Mouse (Mus musculus) erythroid progenitor cell, adult 5-6 weeks (primary cell): ENCODE measurements around the gene Eml4. TPM values are rescaled to one million over a fixed set of nuclear protein-coding genes. Genes with fewer than 3 reads are reported as not detected.

Experiments used
- ATAC-seq: replicated peaks from 2 replicates; pipeline ENCODE4 v1.8.0; 2016; ENCODE audit warnings: moderate number of reproducible peaks, mild to moderate bottlenecking, moderate TSS enrichment, inconsistent platforms; ENCODE audit not compliant: poor library complexity, low FRiP score, severe bottlenecking
- total RNA-seq, 2 experiments: library from RNA; stranded (forward) in 1 of 2; stranded (reverse) in 1 of 2; fragments of 150-400 nt in 1 of 2; fragments of 186-747, 209-891 nt in 1 of 2; gene quantifications; 2 replicates each; pipeline versions ENCODE4 v1.2.3 to v1.2.4; 2015 to 2017; ENCODE audit warnings: low replicate concordance in 2 of 2

Eml4 gene
- total RNA-seq, 2 experiments from 2014 or later = 4.4 to 7.5 TPM

- ATAC-seq = no peak
Measured at GRCm38 (mm10) chr17:83376801-83377200, 26.1 kb downstream of the Eml4 start.

- ATAC-seq = no peak
Measured at GRCm38 (mm10) chr17:83377755-83378443, 27.2 kb downstream of the Eml4 start.

- ATAC-seq = no peak
Measured at GRCm38 (mm10) chr17:83378444-83378762, 27.7 kb downstream of the Eml4 start.

GRCm38 (mm10) chr17:83379366-83379765, 28.6 kb downstream of the Eml4 start:
- no peak for ATAC-seq

GRCm38 (mm10) chr17:83379791-83380190, 29.1 kb downstream of the Eml4 start:
- ATAC-seq = no peak

- no peak for ATAC-seq
Measured at GRCm38 (mm10) chr17:83382752-83383151, 32.0 kb downstream of the Eml4 start.

GRCm38 (mm10) chr17:83384981-83385380, 34.2 kb downstream of the Eml4 start:
- no peak for ATAC-seq

GRCm38 (mm10) chr17:83387161-83387560, 36.4 kb downstream of the Eml4 start:
- ATAC-seq = no peak

- no peak for ATAC-seq
Measured at GRCm38 (mm10) chr17:83394013-83394412, 43.3 kb downstream of the Eml4 start.

GRCm38 (mm10) chr17:83397571-83398100, 46.9 kb downstream of the Eml4 start:
- ATAC-seq = no peak

- ATAC-seq = no peak
Measured at GRCm38 (mm10) chr17:83398756-83399155, 48.0 kb downstream of the Eml4 start.

GRCm38 (mm10) chr17:83430607-83431006, 79.9 kb downstream of the Eml4 start:
- ATAC-seq = no peak

GRCm38 (mm10) chr17:83443406-83443805, 92.7 kb downstream of the Eml4 start:
- no peak for ATAC-seq

GRCm38 (mm10) chr17:83449583-83449982, 98.9 kb downstream of the Eml4 start:
- ATAC-seq = no peak

- no peak for ATAC-seq
Measured at GRCm38 (mm10) chr17:83451367-83451766, 100.6 kb downstream of the Eml4 start.

- ATAC-seq = no peak
Measured at GRCm38 (mm10) chr17:83451796-83452195, 101.1 kb downstream of the Eml4 start.

GRCm38 (mm10) chr17:83452451-83452850, 101.7 kb downstream of the Eml4 start:
- no peak for ATAC-seq

GRCm38 (mm10) chr17:83453587-83453986, 102.9 kb downstream of the Eml4 start:
- no peak for ATAC-seq

GRCm38 (mm10) chr17:83457271-83457670, 106.5 kb downstream of the Eml4 start:
- ATAC-seq = no peak

- no peak for ATAC-seq
Measured at GRCm38 (mm10) chr17:83465969-83466368, 115.2 kb downstream of the Eml4 start.

GRCm38 (mm10) chr17:83466697-83467251, 116.0 kb downstream of the Eml4 start:
- ATAC-seq = no peak

GRCm38 (mm10) chr17:83469586-83469985, 118.9 kb downstream of the Eml4 start:
- no peak for ATAC-seq
